14 mouse cellular contexts compared by ENCODE assay signal in the genomic region with DNA sequence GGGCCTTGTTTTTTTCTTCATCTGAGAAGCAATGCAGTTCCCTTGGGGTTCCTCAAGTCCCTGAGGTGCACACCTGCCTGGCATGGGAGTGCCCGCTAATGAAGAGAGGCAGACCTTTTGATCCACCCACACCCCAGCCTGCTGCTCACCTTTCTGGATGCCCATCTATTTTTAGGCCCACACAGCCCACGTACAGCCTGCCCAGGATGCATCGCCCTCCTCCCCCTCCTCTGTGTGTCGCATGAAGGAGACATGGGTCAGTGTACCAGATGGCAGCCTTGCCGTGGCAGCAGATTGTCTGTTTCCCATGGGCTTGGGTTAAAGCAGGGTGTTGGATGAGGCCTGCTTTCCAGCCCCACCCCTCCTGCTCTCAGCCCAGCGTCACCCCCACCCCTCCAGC. TPM values are rescaled to one million over a fixed set of nuclear protein-coding genes. Genes with fewer than 3 reads are reported as not detected.
DNase-seq lines count a peak whose midpoint lies in the region; ATAC-seq and TF ChIP-seq lines count a peak whose summit lies in the region.
"Had no signal": no experiment of that assay in that cellular context is flagged by ENCODE, and none has a peak within 500 bp of the region (broad histone marks: within the 10 kb centered on the region; RNA-seq: fewer than 3 reads in every experiment).

No protein-coding gene starts in this region.

- H3K4me3 ChIP-seq in hindbrain, postnatal 0 days (ENCODE audit: low read length) = no peak overlapping the region
- H3K4me3 ChIP-seq in intestine, postnatal 0 days (ENCODE audit: low read depth, low read length) = no peak overlapping the region
- H3K4me3 ChIP-seq: limb, embryonic 13.5 days had no signal

- DNase-seq in cerebellum, adult 11 months = peak; percentile 36
- no peak for DNase-seq in cerebellum, postnatal 4 days (ENCODE audit: low spot score in 2 of 2)
- peak; percentile 39 to 42 for DNase-seq in spleen, adult 18-20 months
- no peak for DNase-seq in spleen, postnatal 4 days (ENCODE audit: low spot score in 2 of 2)
- peak; percentile 59 for DNase-seq in hindbrain, postnatal 0 days (ENCODE audit: low spot score)
- no peak for DNase-seq in embryo, embryonic 10 days (ENCODE audit: low spot score)
- DNase-seq: adrenal gland, postnatal 25 days; gastrocnemius, postnatal 25 days; heart, postnatal 36 days; lung, postnatal 36 days had no signal

- H3K4me1 ChIP-seq in hindbrain, postnatal 0 days (ENCODE audit: insufficient read depth, low read length) = peaks cover 26% of the 10 kb centered on the region
- H3K4me1 ChIP-seq in intestine, postnatal 0 days (replicated peaks; ENCODE audit: control insufficient read depth, insufficient read depth, low read length) = 0 out of 2 replicates have a peak, but pooled peaks cover 7% of the 10 kb centered on the region

- no peak for ATAC-seq in hindbrain, postnatal 0 days
- ATAC-seq in megakaryocyte-erythroid progenitor cell, adult 5-6 weeks (replicated peaks; ENCODE audit: low FRiP score, low TSS enrichment, poor library complexity, severe bottlenecking) = no peak
- ATAC-seq in intestine, postnatal 0 days = no peak
- ATAC-seq: Patski had no signal

- H3K9ac ChIP-seq in hindbrain, postnatal 0 days (replicated peaks; ENCODE audit: low read length) = no peak overlapping the region
- no peak overlapping the region for H3K9ac ChIP-seq in intestine, postnatal 0 days (ENCODE audit: low read depth, low read length)
- H3K9ac ChIP-seq: limb, embryonic 13.5 days had no signal

- no peaks in the 10 kb centered on the region for H3K36me3 ChIP-seq in hindbrain, postnatal 0 days (ENCODE audit: insufficient read depth, low read length)
- no peaks in the 10 kb centered on the region for H3K36me3 ChIP-seq in intestine, postnatal 0 days (ENCODE audit: control insufficient read depth, insufficient read depth)
- H3K36me3 ChIP-seq: limb, embryonic 13.5 days had no signal

- no peaks in the 10 kb centered on the region for H3K27me3 ChIP-seq in hindbrain, postnatal 0 days (ENCODE audit: insufficient read depth, low read length)
- H3K27me3 ChIP-seq in intestine, postnatal 0 days (replicated peaks; ENCODE audit: control insufficient read depth, insufficient read depth, low read length) = no peaks in the 10 kb centered on the region
- H3K27me3 ChIP-seq: Patski had no signal

- WGBS in hindbrain, postnatal 0 days = 47% methylated on average over 6 of the region's 6 CpGs
- 81% methylated on average over 6 of the region's 6 CpGs for WGBS in intestine, postnatal 0 days

- H3K9me3 ChIP-seq in hindbrain, postnatal 0 days (ENCODE audit: low read length) = no peaks in the 10 kb centered on the region
- H3K9me3 ChIP-seq in intestine, postnatal 0 days (ENCODE audit: control insufficient read depth) = no peaks in the 10 kb centered on the region
- H3K9me3 ChIP-seq: limb, embryonic 13.5 days had no signal

- no peak overlapping the region for H3K4me2 ChIP-seq in hindbrain, postnatal 0 days (ENCODE audit: low read depth, low read length)
- H3K4me2 ChIP-seq in intestine, postnatal 0 days (replicated peaks; ENCODE audit: low read depth) = no peak overlapping the region
- H3K4me2 ChIP-seq: limb, embryonic 13.5 days had no signal

- no peak; the same call in 1 of the 2 replicates for TF ChIP-seq CTCF in hindbrain, postnatal 0 days (IDR thresholded peaks at IDR 0.05; ENCODE audit: low read depth)
- no peak for TF ChIP-seq CTCF in intestine, postnatal 0 days (IDR thresholded peaks at IDR 0.05; ENCODE audit: low read depth)

- H3K27ac ChIP-seq in hindbrain, postnatal 0 days = no peak overlapping the region
- H3K27ac ChIP-seq in intestine, postnatal 0 days (ENCODE audit: low read depth, low read length) = no peak overlapping the region
- H3K27ac ChIP-seq: limb, embryonic 13.5 days had no signal

RNA-seq across cellular contexts. Expression of gene Klhdc8a, which starts 8.5 kb away (rescaled TPM):
- 23.0 and 26.0 TPM in 2 replicates for total RNA-seq in hindbrain, postnatal 0 days (2014; rRNA removed)
- polyA plus RNA-seq in hindbrain, postnatal 0 days (2015; fragmentation: Nextera tagmentation; extraction: Ambion mirVana) = 11.2 and 11.7 TPM in 2 replicates
- total RNA-seq in megakaryocyte-erythroid progenitor cell, adult 5-6 weeks (2014; fragmentation: Nextera tagmentation) = not detected in 2 replicates
- total RNA-seq in megakaryocyte-erythroid progenitor cell, adult 5-6 weeks (2017) = not detected in 2 replicates
- polyA plus RNA-seq in intestine, postnatal 0 days (2015; fragmentation: Nextera tagmentation; extraction: Ambion mirVana) = 0.46 and 0.51 TPM in 2 replicates

RNA-seq across cellular contexts. Expression of gene Nuak2, which starts 26.0 kb away (rescaled TPM):
- 6.2 and 7.7 TPM in 2 replicates for total RNA-seq in hindbrain, postnatal 0 days (2014; rRNA removed)
- polyA plus RNA-seq in hindbrain, postnatal 0 days (2015; fragmentation: Nextera tagmentation; extraction: Ambion mirVana) = 7.4 and 7.9 TPM in 2 replicates
- 3.7 and 4.9 TPM in 2 replicates for total RNA-seq in megakaryocyte-erythroid progenitor cell, adult 5-6 weeks (2014; fragmentation: Nextera tagmentation)
- 0.70 and 4.4 TPM in 2 replicates for total RNA-seq in megakaryocyte-erythroid progenitor cell, adult 5-6 weeks (2017)
- polyA plus RNA-seq in intestine, postnatal 0 days (2015; fragmentation: Nextera tagmentation; extraction: Ambion mirVana) = 20.0 and 20.6 TPM in 2 replicates

Comparison
In these comparisons a context has a peak if more than half of its experiments do, and no peak if none do; other contexts are left out.
1. DNase-seq: peak in cerebellum, adult 11 months (single experiment), spleen, adult 18-20 months (2 of 2) and hindbrain, postnatal 0 days (single experiment); none in cerebellum, postnatal 4 days (0 of 2), spleen, postnatal 4 days (0 of 2) and embryo, embryonic 10 days (single experiment).
2. RNA of gene Klhdc8a, which starts 8.5 kb away (total RNA-seq): 23.0 to 26.0 TPM in hindbrain, postnatal 0 days; not detected in megakaryocyte-erythroid progenitor cell, adult 5-6 weeks; every median in the first group is over 10 times any median in the second.